Mouse (Mus musculus) olfactory bulb, adult 2 months (tissue): ENCODE results near the gene Tysnd1.

ENCODE experiments used
- CTCF ChIP-seq: fragments of 200-500 bp; IDR thresholded peaks from 2 replicates; pipeline ENCODE4 v1.5.1; 2012; ENCODE audit warnings: low read depth, mild to moderate bottlenecking, low read length, moderate library complexity; ENCODE audit not compliant: insufficient read depth
- POLR2A ChIP-seq: fragments of 200-500 bp; IDR thresholded peaks from 2 replicates; pipeline ENCODE4 v1.6.1; 2012; ENCODE audit warnings: mild to moderate bottlenecking, low read depth, low read length, moderate library complexity; ENCODE audit not compliant: insufficient read depth

GRCm38 (mm10) chr10:61670758-61671157 lies 24.6 kb upstream of the Tysnd1 start:
- TF ChIP-seq POLR2A, result no peak
- TF ChIP-seq CTCF, result no peak
